Mouse (Mus musculus) cerebellum, postnatal 36 days (tissue): Measurements from ENCODE around the gene Akt1.

Source experiments
- DNase-seq, 2 experiments: peaks; one replicate each; pipeline ENCODE4 v3.0.0; 2021 to 2022; ENCODE audit warnings: mixed read lengths in 2 of 2

The Akt1 gene

DNA sequence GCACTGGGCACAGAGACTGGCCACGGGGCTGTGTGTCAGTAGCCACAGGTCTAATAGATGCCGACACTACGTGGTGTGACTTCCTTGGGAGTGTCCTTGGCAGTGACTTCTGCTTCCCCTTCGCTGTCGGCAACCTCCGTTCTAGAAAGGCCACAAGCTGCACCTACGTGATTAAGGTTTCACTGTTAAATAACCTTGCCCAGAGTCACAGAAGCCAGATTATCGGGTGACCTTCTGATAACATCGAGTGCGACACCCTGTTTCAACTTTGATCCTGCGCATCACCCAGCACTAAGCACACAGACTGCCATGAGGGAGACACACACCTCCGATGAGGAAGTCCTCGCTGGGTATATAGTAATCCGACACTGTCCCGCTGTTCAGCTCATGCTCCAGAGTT is 13.8 kb upstream of the Akt1 start:
- no peak for DNase-seq

DNA sequence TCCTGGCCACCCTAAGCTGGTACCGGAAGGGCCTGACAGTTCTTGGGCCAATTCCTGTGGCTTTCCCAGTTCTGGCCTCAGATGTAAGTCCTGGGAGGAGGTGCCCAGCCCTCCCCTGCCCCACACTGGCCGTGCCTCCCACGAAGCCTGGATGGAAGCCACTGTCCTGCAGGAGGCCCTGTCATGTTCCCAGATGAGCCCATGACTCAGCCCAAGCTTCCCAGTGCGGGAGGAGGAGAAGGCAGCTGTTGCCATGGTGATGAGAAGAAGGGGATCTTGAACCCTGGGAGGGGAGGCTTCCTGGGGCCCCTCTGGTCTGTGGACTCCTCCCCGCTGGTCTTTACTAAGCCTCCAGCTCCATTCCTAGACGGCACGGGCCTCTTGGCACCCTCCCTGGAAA is 8.7 kb upstream of the Akt1 start:
- DNase-seq, result no peak

- no peak for DNase-seq
These were observed 4.6 kb upstream of the Akt1 start for GRCm38 (mm10) chr12:112679027-112679996.

GRCm38 (mm10) chr12:112678555-112679026 is 3.9 kb upstream of the Akt1 start, which contains the start of gene Zbtb42:
Zbtb42 (plus strand) TSS chr12:112678828.
- DNase-seq, result no peak

DNA sequence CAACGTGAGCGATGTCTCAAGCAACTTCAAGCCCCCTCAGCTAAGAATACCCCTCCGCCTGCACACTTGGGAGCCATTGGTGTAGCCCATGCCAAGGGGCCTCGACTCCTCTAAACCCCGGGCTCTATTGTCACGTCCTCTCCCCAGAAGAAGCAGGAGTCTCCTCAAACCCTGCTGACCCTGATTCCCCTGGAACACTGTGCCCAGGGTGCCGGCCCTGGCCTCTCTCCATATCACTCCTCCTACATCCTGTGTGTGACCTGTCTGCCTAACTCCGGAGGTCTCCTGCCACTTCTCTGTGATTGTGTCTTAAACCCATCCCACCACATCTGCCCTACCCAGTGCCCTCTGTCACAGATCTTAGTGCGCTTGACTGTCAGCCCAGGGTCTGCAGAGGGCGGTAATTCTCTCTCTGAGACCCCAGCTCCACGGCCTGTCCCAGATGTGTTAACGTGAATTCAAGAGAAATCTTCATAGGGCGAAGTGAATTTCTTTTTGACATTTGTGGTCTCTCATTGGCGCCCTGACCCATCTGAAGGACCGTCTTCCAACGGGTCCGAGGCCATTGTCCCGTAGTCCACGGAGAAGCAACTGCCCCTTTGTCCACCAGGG is 3.4 kb upstream of the Akt1 start:
- no peak for DNase-seq

DNA sequence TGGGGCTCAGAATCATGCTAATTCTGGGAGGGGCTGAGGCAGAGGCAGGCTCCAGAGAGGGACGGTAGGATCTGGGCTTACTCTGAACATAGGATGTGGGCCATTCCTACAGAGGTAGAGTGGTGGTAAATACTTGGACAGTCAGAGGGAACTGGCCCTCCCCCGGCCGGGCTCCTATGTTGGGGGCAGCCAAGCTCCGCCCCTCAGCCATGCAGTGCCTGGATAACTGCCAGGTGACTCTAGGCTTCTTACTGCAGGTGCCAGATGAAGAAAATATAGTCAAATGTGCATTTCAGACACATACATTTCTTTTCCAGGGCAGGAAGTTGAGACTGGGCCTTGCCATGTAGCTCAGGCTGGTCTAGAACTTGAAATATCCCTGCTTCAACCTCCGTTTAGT is 2.4 kb upstream of the Akt1 start:
- no peak for DNase-seq

DNA sequence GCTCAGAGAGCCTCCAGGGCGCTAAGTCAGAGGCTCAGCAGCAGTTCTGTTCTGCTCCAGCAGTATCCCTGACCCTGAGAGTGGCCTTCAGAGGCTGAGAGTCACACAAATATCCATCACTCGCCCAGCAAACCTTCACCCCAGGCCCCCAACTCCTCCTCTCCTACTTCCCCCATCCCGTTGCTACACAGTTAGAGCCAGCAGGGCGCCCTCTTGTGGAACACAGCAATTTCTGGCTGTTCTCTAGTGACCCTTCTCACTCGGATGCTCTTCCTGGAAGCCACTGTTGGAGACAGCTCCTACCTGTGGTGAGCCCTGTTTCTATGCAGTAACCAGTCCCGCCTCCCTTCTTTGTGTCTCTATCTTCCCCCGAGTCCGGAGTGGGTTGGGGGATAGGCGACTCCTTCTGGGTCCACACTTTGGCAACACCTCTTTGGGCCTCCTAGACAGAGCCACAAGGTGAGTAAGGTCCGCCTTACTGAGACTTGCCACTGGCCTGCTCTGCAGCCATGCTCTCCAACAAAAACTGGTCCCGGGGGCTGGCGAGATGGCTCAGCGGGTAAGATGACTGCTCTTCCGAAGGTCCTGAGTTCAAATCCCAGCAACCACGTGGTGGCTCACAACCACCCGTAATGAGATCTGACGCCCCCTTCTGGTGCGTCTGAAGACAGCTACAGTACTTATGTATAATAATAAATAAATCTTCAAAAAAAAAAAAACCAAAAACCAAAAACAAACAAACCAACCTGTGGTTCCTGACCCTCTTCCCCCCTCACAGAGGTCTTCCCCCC is 756 bp upstream of the Akt1 start:
- DNase-seq, result peak; percentile 85

DNA sequence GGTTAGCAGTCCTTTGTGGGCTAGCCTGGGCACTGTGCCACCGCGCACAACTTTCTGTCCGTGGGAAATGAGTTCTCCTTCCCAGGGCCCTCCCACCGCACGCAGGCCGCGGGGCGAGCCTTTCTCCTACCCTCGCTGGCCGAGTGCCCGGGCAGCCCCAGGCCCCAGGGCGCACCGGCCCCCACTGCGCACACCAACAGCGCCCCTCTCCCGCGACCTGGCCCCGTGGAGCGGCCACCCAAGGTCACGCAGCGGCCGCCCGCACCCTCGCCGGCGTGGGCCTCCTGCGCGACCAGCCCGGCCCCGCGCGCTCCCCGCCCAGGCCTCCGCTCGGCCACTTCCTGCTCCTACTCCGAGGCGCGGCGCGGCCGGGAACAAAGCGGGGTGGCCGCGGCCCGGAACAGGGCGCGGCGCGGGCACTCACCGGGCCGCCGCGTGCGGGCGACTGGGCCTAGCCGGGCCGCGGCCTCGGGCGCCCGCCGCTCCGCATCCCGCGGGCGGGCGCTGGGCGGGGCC is 1.1 kb downstream of the Akt1 start:
- peak; percentile 49 to 58 for DNase-seq

GRCm38 (mm10) chr12:112672744-112673575 is 1.7 kb downstream of the Akt1 start:
- DNase-seq, result no peak

DNA sequence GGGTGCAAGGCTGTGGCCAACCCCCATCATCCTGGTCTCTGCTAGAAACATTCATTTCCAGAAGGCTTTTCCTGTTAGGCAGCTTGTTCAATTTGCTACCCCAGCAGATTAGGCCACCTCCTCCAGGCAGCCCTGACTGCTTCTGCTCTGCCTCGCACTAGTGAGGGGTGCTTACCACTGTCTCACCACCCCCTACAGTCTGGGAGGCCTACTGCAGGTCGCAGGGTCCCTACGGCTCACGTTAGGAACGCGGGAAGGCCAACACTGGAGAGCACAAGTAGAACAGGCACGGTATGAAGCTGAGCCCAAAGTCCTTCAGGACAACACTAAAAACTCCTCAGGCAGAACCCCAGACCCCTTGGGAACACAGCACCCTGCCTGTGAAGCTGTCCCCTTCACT is 2.8 kb downstream of the Akt1 start:
- DNase-seq, result no peak

GRCm38 (mm10) chr12:112670718-112671393 is 3.8 kb downstream of the Akt1 start:
- no peak for DNase-seq

- no peak for DNase-seq
These were observed 6.9 kb downstream of the Akt1 start for GRCm38 (mm10) chr12:112667619-112668297.

DNA sequence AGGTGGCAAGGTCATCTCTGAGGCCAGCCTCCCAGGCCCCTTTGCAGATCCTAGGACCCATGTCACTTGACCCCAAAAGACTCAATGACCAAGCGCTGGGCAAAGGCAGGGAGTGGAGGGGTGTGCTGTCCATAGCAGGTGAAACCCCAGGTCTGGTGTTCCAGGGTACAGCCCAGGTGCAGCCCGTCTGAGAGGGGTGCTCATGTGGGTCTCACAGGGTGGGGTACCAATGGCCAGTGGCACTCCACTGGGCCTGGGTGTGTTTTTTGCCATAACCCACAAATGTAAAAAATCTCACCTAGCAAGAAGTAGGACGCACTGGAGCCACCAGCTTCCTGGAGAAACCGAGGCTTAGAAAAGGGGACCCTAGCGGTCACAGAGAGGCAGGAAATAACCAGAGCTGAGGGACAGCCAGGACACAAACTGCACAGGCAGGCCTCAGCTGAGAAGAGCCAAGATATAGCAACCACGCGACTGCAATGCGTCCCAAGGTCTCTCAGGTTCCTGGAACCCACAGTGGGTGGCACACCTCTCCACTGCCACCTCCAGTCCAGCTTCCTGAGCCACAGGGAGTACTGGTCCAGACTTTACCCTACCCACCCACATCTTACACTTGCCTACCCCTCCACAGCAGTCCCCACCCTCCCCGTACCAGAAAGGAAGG is 8.7 kb downstream of the Akt1 start:
- no peak for DNase-seq

GRCm38 (mm10) chr12:112665445-112665844 is 9.2 kb downstream of the Akt1 start:
- peak; percentile 57 to 65 for DNase-seq

GRCm38 (mm10) chr12:112664656-112665055 is 10.0 kb downstream of the Akt1 start:
- DNase-seq, result no peak

GRCm38 (mm10) chr12:112664124-112664523 is 10.6 kb downstream of the Akt1 start:
- no peak for DNase-seq

DNA sequence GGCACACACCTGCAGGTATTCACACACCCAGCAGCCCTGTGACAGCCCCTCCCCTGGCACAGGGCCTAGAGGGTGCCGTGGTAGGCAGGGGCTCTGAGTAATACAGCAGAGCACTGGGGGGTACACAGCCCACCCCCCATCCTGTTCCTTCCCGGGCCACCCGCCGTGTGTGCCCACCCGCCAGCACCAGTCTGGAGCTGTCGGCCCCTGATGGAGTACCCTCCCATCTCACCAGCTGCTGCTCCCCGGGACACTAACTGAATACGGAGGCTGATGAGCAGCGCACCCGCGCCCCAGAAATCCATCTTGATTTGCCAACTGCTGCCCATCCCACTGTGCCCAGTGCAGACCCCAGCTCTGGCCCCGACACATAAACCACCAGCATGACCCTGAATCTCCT is 11.0 kb downstream of the Akt1 start:
- no peak for DNase-seq

DNA sequence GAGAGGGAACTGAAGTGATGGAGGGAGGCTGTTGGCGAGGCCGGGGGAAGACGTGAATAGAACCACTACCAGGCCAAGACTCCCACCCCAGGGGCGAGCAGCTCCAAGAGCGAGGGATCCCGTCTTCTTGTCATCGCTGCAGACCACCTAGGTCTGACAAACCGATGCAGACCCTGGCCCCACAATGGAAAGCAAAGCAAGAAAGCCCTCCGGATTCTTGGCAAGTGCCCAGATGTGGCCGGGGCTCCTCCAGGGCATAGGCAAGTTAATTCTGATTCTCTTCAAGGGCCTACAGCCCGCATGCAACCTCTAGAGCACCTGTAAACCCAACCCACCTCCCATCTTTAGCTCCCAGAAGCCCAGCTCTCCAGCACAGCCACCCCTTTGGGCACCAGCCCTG is 11.4 kb downstream of the Akt1 start:
- DNase-seq, result no peak

DNA sequence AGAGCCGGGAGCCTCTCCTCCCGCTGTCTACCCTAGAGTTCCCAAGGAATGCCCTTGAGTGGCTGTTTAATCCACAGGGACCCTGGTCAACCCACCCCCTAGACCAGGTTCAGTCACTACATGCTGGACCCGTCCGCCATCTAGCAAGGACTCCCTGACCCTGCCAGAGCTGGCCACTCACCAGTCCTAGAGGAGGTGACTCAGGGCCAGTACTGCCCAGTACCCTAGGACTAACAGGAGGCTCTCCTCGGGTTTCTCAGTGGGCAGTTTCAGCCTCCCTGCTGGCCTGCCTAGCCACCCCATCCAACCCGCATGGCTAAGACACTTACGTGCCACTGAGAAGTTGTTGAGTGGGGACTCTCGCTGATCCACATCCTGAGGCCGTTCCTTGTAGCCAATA is 12.8 kb downstream of the Akt1 start:
- no peak for DNase-seq

GRCm38 (mm10) chr12:112661327-112661605 is 13.4 kb downstream of the Akt1 start:
- DNase-seq, result no peak
